Mouse (Mus musculus) frontal cortex, postnatal 10 days (tissue): ENCODE measurements around the gene Lypd4.
"Not testable (repeated sequence)": the region's sequence is repeated elsewhere in the genome, so short reads cannot be mapped to it uniquely, and the experiment has no call there.

ENCODE experiments used
- DNase-seq, 2 experiments: peaks; one replicate each; pipeline ENCODE4 v3.0.0; 2022; ENCODE audit warnings: low spot score in 2 of 2, mixed read lengths in 1 of 2

The Lypd4 gene

GRCm38 (mm10) chr7:24850899-24851303 is 18.8 kb downstream of the Lypd4 start:
- DNase-seq: no peak

- DNase-seq: peak in 1 of 2 experiments; percentile 34
These were observed 19.6 kb downstream of the Lypd4 start for GRCm38 (mm10) chr7:24850162-24850561.

GRCm38 (mm10) chr7:24846576-24846975 is 23.2 kb downstream of the Lypd4 start:
- DNase-seq: not testable (repeated sequence)

GRCm38 (mm10) chr7:24845713-24846112 is 24.0 kb downstream of the Lypd4 start:
- DNase-seq: no peak

GRCm38 (mm10) chr7:24845181-24845580 is 24.6 kb downstream of the Lypd4 start:
- no peak for DNase-seq

GRCm38 (mm10) chr7:24844144-24844543 is 25.6 kb downstream of the Lypd4 start:
- DNase-seq: no peak

- no peak for DNase-seq
These were observed 28.7 kb downstream of the Lypd4 start for GRCm38 (mm10) chr7:24841009-24841408.

- DNase-seq: no peak
These were observed 29.4 kb downstream of the Lypd4 start for GRCm38 (mm10) chr7:24840331-24840730.

- DNase-seq: no peak
These were observed 30.3 kb downstream of the Lypd4 start for GRCm38 (mm10) chr7:24839410-24839808.

GRCm38 (mm10) chr7:24838732-24839409 is 30.9 kb downstream of the Lypd4 start:
- not testable (repeated sequence) for DNase-seq

- DNase-seq: no peak
These were observed 42.6 kb downstream of the Lypd4 start for GRCm38 (mm10) chr7:24827181-24827580.

- DNase-seq: no peak
These were observed 45.3 kb downstream of the Lypd4 start for GRCm38 (mm10) chr7:24824452-24824851.

- DNase-seq: peak; percentile 12 to 39
These were observed 52.2 kb downstream of the Lypd4 start for GRCm38 (mm10) chr7:24817502-24817901.
